Mouse (Mus musculus) erythroblast, embryonic 14.5 days (primary cell): Measurements from ENCODE around the gene Akr1b3.

ENCODE experiments used
- GATA1 ChIP-seq: IDR thresholded peaks from 2 replicates; pipeline ENCODE4 v1.6.1; 2012; ENCODE audit warnings: low read length, inconsistent platforms, mixed read lengths
- TAL1 ChIP-seq: IDR thresholded peaks from 3 replicates; pipeline ENCODE4 v1.6.1; 2012; ENCODE audit warnings: low read length, inconsistent platforms, mixed read lengths

GRCm38 (mm10) chr6:34278385-34278784 lies 38.9 kb downstream of the Akr1b3 start:
- TF ChIP-seq GATA1 = no peak
- no peak for TF ChIP-seq TAL1
